Mouse (Mus musculus): ENCODE measurements around the gene Ndufa7. TPM values are rescaled to one million over a fixed set of nuclear protein-coding genes. Genes with fewer than 3 reads are reported as not detected.
"Not testable (repeated sequence)": the region's sequence is repeated elsewhere in the genome, so short reads cannot be mapped to it uniquely, and the experiment has no call there.

Gene Ndufa7
- polyA plus RNA-seq, 1 experiment from 2014 or later = 568 TPM

GRCm38 (mm10) chr17:33842966-33843795, 18.8 kb downstream of the Ndufa7 start, which contains the start of gene Cd320:
TSS of gene Cd320 (plus strand) at chr17:33843091.
- H3K9me3 ChIP-seq (ENCODE audit: control insufficient read depth, low read length) = no peaks in the 10 kb centered on the region
- peak within 1 kb of the TSS; percentile 93 for H3K4me3 ChIP-seq (replicated peaks; ENCODE audit: low read length)
- DNase-seq (ENCODE audit: low spot score) (peak; percentile 91), ATAC-seq (ENCODE audit: low FRiP score) (peak; percentile 96)
- H3K4me2 ChIP-seq (replicated peaks) = peak within 1 kb of the TSS; percentile 95
- peaks cover 33% of the 10 kb centered on the region for H3K36me3 ChIP-seq (replicated peaks; ENCODE audit: control insufficient read depth, insufficient read depth)
- H3K27ac ChIP-seq = peak within 1 kb of the TSS; percentile 80
- peaks cover 14% of the 10 kb centered on the region for H3K4me1 ChIP-seq (replicated peaks; ENCODE audit: control insufficient read depth, insufficient read depth, low read length)
- under 1% methylated on average over 45 of the region's 45 CpGs for WGBS
- peak within 1 kb of the TSS; percentile 75 for H3K9ac ChIP-seq
- no peaks in the 10 kb centered on the region for H3K27me3 ChIP-seq (ENCODE audit: control insufficient read depth, insufficient read depth, low read length)

GRCm38 (mm10) chr17:33844196-33844595, 19.8 kb downstream of the Ndufa7 start:
- WGBS = 79% methylated on average over 1 of the region's 1 CpGs
- peaks cover 32% of the 10 kb centered on the region for H3K36me3 ChIP-seq (replicated peaks; ENCODE audit: control insufficient read depth, insufficient read depth)
- H3K27me3 ChIP-seq (ENCODE audit: control insufficient read depth, insufficient read depth, low read length) = no peaks in the 10 kb centered on the region
- H3K4me1 ChIP-seq (replicated peaks; ENCODE audit: control insufficient read depth, insufficient read depth, low read length) = peaks cover 14% of the 10 kb centered on the region
- peak overlapping the region; percentile 95 for H3K4me2 ChIP-seq (replicated peaks)
- no peak for ATAC-seq (ENCODE audit: low FRiP score)
- no peak for DNase-seq (ENCODE audit: low spot score)
- H3K9me3 ChIP-seq (ENCODE audit: control insufficient read depth, low read length) = no peaks in the 10 kb centered on the region
- H3K4me3 ChIP-seq (replicated peaks; ENCODE audit: low read length) = peak overlapping the region; percentile 93
- peak overlapping the region; percentile 75 for H3K9ac ChIP-seq
- no peak overlapping the region for H3K27ac ChIP-seq

- Histone ChIP-seq H3K27ac (no peak overlapping the region), H3K27me3 (ENCODE audit: control insufficient read depth, insufficient read depth, low read length) (no peaks in the 10 kb centered on the region), H3K4me1 (replicated peaks; ENCODE audit: control insufficient read depth, insufficient read depth, low read length) (peaks cover 14% of the 10 kb centered on the region), H3K4me3 (replicated peaks; ENCODE audit: low read length) (no peak overlapping the region), H3K36me3 (replicated peaks; ENCODE audit: control insufficient read depth, insufficient read depth) (peaks cover 29% of the 10 kb centered on the region), H3K4me2 (replicated peaks) (no peak overlapping the region), H3K9me3 (ENCODE audit: control insufficient read depth, low read length) (no peaks in the 10 kb centered on the region), H3K9ac (no peak overlapping the region)
- DNase-seq (ENCODE audit: low spot score) (no peak), ATAC-seq (ENCODE audit: low FRiP score) (no peak)
- WGBS = 94% methylated on average over 8 of the region's 8 CpGs
These were observed 23.8 kb downstream of the Ndufa7 start for GRCm38 (mm10) chr17:33848139-33848538.

GRCm38 (mm10) chr17:33851331-33851730, 27.0 kb downstream of the Ndufa7 start:
- no peaks in the 10 kb centered on the region for H3K4me1 ChIP-seq (replicated peaks; ENCODE audit: control insufficient read depth, insufficient read depth, low read length)
- H3K4me3 ChIP-seq (replicated peaks; ENCODE audit: low read length) = no peak overlapping the region
- no peak overlapping the region for H3K4me2 ChIP-seq (replicated peaks)
- no peak overlapping the region for H3K27ac ChIP-seq
- DNase-seq (ENCODE audit: low spot score) (no peak), ATAC-seq (ENCODE audit: low FRiP score) (no peak)
- H3K27me3 ChIP-seq (ENCODE audit: control insufficient read depth, insufficient read depth, low read length) = no peaks in the 10 kb centered on the region
- no peak overlapping the region for H3K9ac ChIP-seq
- WGBS = 82% methylated on average over 1 of the region's 1 CpGs
- no peaks in the 10 kb centered on the region for H3K9me3 ChIP-seq (ENCODE audit: control insufficient read depth, low read length)
- peaks cover 29% of the 10 kb centered on the region for H3K36me3 ChIP-seq (replicated peaks; ENCODE audit: control insufficient read depth, insufficient read depth)

GRCm38 (mm10) chr17:33857816-33858215, 33.4 kb downstream of the Ndufa7 start:
- Histone ChIP-seq H3K4me3 (replicated peaks; ENCODE audit: low read length) (no peak overlapping the region), H3K9ac (no peak overlapping the region), H3K27me3 (ENCODE audit: control insufficient read depth, insufficient read depth, low read length) (no peaks in the 10 kb centered on the region), H3K9me3 (ENCODE audit: control insufficient read depth, low read length) (no peaks in the 10 kb centered on the region), H3K4me2 (replicated peaks) (no peak overlapping the region), H3K27ac (no peak overlapping the region), H3K4me1 (replicated peaks; ENCODE audit: control insufficient read depth, insufficient read depth, low read length) (no peaks in the 10 kb centered on the region), H3K36me3 (replicated peaks; ENCODE audit: control insufficient read depth, insufficient read depth) (no peaks in the 10 kb centered on the region)
- DNase-seq (ENCODE audit: low spot score) (no peak), ATAC-seq (ENCODE audit: low FRiP score) (no peak)
- 50% methylated on average over 4 of the region's 4 CpGs for WGBS

- H3K9ac ChIP-seq = no peak overlapping the region
- H3K27ac ChIP-seq = no peak overlapping the region
- ATAC-seq (ENCODE audit: low FRiP score) (no peak), DNase-seq (ENCODE audit: low spot score) (no peak)
- no peak overlapping the region for H3K4me3 ChIP-seq (replicated peaks; ENCODE audit: low read length)
- H3K27me3 ChIP-seq (ENCODE audit: control insufficient read depth, insufficient read depth, low read length) = no peaks in the 10 kb centered on the region
- H3K9me3 ChIP-seq (ENCODE audit: control insufficient read depth, low read length) = no peaks in the 10 kb centered on the region
- H3K4me2 ChIP-seq (replicated peaks) = no peak overlapping the region
- H3K4me1 ChIP-seq (replicated peaks; ENCODE audit: control insufficient read depth, insufficient read depth, low read length) = no peaks in the 10 kb centered on the region
- H3K36me3 ChIP-seq (replicated peaks; ENCODE audit: control insufficient read depth, insufficient read depth) = no peaks in the 10 kb centered on the region
- 45% methylated on average over 9 of the region's 9 CpGs for WGBS
These were observed 41.1 kb downstream of the Ndufa7 start for GRCm38 (mm10) chr17:33865330-33866030.

GRCm38 (mm10) chr17:33873537-33873936, 49.2 kb downstream of the Ndufa7 start, which contains the start of gene Gm7029:
TSS of gene Gm7029 (plus strand) at chr17:33873837.
- WGBS = 84% methylated on average over 3 of the region's 12 CpGs
- H3K36me3 ChIP-seq (replicated peaks; ENCODE audit: control insufficient read depth, insufficient read depth); H3K27ac ChIP-seq; H3K4me3 ChIP-seq (replicated peaks; ENCODE audit: low read length); H3K27me3 ChIP-seq (ENCODE audit: control insufficient read depth, insufficient read depth, low read length); H3K4me1 ChIP-seq (replicated peaks; ENCODE audit: control insufficient read depth, insufficient read depth, low read length); DNase-seq (ENCODE audit: low spot score); H3K9ac ChIP-seq; H3K9me3 ChIP-seq (ENCODE audit: control insufficient read depth, low read length); H3K4me2 ChIP-seq (replicated peaks); ATAC-seq (ENCODE audit: low FRiP score): not testable (repeated sequence)

GRCm38 (mm10) chr17:33874411-33874810, 50.0 kb downstream of the Ndufa7 start:
- Histone ChIP-seq H3K4me1 (replicated peaks; ENCODE audit: control insufficient read depth, insufficient read depth, low read length) (no peaks in the 10 kb centered on the region), H3K36me3 (replicated peaks; ENCODE audit: control insufficient read depth, insufficient read depth) (peaks cover 2% of the 10 kb centered on the region; the same call in 1 of the 2 replicates), H3K27ac (no peak overlapping the region), H3K9me3 (ENCODE audit: control insufficient read depth, low read length) (no peaks in the 10 kb centered on the region), H3K4me2 (replicated peaks) (no peak overlapping the region), H3K9ac (no peak overlapping the region), H3K27me3 (ENCODE audit: control insufficient read depth, insufficient read depth, low read length) (no peaks in the 10 kb centered on the region), H3K4me3 (replicated peaks; ENCODE audit: low read length) (no peak overlapping the region)
- WGBS = 80% methylated on average over 10 of the region's 11 CpGs
- no peak for DNase-seq (ENCODE audit: low spot score)
- no peak for ATAC-seq (ENCODE audit: low FRiP score)

GRCm38 (mm10) chr17:33875797-33876196, 51.4 kb downstream of the Ndufa7 start:
- not testable (repeated sequence) for H3K4me2 ChIP-seq (replicated peaks); ATAC-seq (ENCODE audit: low FRiP score); H3K4me1 ChIP-seq (replicated peaks; ENCODE audit: control insufficient read depth, insufficient read depth, low read length); H3K9ac ChIP-seq; DNase-seq (ENCODE audit: low spot score); H3K4me3 ChIP-seq (replicated peaks; ENCODE audit: low read length); H3K27ac ChIP-seq; H3K27me3 ChIP-seq (ENCODE audit: control insufficient read depth, insufficient read depth, low read length); H3K9me3 ChIP-seq (ENCODE audit: control insufficient read depth, low read length); H3K36me3 ChIP-seq (replicated peaks; ENCODE audit: control insufficient read depth, insufficient read depth)
- 83% methylated on average over 5 of the region's 5 CpGs for WGBS

All from hindbrain, embryonic 14.5 days (tissue).